Mouse (Mus musculus) heart, adult 10 weeks (tissue): ENCODE results near the gene Wnk4. TPM values are rescaled to one million over a fixed set of nuclear protein-coding genes. Genes with fewer than 3 reads are reported as not detected.

ENCODE experiments used
- polyA plus RNA-seq: library from polyadenylated mRNA; stranded (reverse); fragments of 350-450 nt; fragmentation: Illumina TruSeq; extraction: RNeasy Lipid Tissue Mini Kit (QIAGEN cat#74804); gene quantifications from one replicate; pipeline ENCODE4 v1.2.3, GENCODE M21; 2014; ENCODE audit warnings: low read depth, low replicate concordance

Wnk4 gene
- polyA plus RNA-seq = 13.8 TPM

DNA sequence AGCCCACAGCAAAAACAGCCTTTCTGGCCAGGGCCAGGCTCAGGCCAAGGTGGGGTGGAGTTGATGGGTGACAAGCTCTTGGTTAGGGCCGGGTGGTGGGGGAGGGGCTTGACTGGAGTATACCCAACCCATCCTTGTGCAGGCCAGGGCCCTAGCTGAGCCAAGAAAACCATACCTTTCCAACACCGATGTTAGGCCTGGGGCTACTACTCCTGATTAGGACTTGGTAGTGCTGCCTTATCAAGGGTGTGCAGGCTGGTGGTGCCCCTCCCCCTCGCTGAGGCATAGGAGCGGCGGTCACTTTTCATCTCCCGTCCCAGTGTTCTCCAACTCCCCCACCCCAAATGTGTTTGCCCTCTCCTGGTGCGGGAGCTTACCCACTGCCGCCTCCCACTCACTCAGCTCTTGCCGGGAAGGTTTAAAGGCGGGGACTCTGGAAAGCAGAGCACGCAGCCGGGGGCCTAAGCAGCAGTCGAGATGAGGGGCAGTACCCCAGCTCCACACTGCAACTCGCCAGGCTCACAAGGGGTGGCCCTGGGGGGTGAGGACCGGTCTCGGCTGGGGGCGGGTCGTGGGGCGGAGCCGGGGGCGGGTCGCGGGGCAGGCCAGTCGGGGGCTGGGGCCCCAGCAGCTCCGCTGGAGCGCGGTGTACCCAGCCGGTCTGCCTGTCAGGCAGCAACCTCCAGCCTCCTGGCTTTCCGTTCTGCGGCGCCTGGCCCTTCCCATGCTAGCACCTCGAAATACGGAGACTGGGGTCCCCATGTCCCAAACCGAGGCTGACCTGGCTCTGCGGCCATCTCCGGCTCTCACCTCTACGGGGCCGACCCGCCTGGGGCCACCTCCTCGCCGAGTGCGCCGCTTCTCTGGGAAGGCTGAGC, at the start of gene Wnk4:
TSS of gene Wnk4 (plus strand) at position 620 of the 878 bp plus-strand sequence.

DNA sequence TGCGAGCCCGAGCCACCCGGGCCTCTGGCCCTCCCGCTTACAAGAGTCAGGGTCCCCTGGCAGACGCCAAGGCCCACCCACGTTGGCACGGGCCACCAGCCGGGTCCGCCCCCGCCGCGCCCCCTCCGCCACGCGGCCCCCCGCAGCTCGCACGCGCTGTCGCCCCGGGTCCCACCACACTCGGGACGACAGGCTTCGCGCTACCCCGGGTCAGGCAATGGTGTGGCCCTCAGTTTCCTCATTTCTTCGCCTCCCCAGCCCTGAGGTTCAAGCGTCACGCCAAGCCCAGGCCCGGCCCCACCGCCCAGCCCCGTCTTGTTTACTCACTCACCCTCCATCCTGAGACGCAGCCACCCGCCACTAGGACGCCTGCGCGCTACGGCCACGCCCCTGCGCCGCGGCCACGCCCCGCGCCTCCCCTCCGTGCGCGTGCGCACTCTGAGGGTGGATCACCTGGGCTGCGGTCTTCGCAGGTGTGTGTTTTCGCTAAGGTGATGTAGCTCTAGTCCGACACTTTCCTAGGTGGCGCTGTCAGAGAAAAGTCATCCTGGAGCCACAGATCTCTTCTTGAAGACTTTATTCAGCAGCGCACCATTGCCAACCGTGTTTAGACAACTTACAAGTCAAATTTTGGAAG, 34.2 kb upstream of the Wnk4 start, which contains the start of gene Ezh1:
TSS of gene Ezh1 (minus strand) at position 399 of the 637 bp plus-strand sequence.

DNA sequence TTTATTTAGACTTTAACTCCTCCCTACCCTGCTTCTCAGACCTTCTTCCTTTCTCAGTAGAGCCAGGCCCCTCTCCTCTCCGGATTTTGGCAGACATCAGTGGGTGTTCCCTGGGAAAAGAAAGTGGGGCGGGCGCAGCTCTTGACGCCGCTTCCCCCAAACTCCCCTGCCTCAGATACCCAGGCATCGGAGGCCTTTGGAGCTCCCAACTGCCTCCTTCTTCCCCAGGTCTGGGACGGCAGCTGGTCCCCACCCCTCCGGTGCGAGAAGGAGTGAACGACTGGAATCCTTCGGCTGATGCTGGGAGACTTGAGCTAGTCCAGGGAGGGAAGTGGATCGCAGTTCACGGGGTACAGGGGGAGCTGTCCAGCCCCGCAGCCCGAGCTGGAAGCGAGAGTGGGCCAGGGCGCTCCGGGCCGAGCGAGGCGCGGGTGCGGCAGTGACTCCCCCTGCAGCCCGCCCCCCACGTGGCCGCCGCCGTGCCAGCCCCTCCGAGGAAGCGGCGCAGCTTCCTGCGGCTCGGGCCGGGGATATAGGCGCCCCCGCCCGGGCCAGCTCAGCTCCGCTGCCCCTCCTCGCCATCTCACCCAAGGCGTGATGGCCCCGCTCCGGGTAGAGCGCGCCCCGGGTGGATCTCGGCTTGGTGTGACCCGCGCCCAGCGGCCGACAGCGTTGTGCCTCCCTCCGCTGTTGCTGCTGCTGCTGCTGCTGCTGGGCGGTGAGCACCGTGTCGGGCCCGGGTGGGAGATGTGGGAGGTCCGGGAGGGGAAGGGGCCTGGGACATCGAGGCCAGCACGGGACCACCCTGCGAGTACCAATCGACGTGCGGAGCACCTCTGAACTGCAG, 14.3 kb upstream of the Wnk4 start, which contains the start of gene Ramp2:
TSS of gene Ramp2 (plus strand) at position 174 of the 847 bp plus-strand sequence.

DNA sequence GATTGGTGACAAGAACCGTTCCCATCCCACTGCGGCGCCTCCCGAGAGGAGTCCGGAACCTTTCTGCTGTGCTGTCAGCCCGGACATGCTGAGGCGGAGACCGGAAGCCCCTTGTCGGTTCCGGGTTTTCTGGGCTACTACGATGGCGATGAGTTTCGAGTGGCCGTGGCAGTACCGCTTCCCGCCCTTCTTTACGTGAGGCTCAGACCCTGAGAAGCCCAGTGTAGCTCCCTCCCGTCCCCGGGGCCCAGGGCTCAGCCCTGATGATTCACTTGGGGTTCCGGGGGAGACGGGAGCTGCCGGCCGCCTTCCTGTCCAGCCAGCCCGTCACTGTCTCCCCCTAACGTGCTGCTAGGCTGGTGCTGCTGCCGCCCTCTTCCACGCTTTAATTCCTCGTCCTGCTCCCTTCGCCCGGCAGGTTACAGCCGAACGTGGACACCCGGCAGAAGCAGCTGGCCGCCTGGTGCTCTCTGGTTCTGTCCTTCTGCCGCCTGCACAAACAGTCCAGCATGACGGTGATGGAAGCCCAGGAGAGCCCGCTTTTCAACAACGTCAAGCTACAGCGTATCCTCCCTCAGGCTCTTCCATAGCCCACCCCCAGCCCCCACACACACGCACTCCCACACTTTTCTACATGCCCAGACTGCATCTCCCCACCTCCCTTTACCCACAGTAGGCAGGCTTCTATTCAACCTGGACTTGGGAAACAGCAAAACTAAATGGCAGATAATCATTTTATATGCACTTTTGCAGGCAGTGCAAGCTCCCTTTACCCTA, 6.6 kb upstream of the Wnk4 start, which contains the start of gene Vps25:
TSS of gene Vps25 (plus strand) at position 95 of the 777 bp plus-strand sequence.

DNA sequence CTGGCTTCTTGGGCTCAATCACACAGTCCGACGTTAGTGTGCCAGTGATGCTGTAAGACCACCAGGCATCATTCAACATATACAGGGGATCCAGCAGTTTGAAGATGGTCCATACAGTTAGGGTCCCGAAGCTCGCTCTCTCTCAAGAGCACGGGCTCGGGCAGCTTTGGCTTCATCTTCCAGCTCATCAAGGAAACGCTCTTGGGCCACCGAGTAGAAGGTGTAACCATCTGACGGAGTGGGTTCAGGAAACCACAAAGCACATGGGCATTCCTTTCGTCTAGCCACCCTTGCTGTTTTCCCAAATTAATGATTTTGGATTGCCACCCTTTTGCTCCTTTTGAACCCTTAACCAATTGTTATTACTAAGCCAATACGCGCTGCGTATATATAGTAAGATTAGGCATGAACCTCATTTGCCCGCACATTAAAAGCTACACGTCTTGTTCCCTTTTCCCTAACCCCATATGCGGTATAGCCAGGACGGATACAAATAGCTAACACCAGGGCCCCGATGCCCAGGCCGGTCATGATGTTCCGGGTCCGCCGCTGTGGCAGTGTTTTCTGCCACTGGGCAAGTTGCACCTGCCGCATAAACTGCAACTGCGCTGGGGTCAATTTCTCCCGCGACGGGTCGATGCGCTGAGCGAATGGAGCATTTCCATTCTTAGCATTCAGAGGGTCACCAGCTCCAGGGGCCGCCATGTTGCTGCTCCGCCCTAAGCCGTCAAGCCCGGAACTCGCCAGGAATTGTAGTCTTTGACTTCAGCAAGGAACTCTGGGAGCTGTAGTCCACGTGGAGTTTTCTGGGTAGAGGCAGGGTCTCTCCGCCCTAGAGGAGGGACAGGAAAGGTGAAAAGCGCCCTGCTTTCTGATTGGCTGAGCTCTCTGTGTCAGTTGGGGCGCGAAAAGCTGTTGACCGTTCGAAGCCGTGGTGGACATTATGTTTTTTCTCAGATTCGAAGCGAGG, 18.1 kb downstream of the Wnk4 start, which contains the start of the genes Cntd1 and Coa3:
TSS of gene Cntd1 (plus strand) at position 790 of the 970 bp plus-strand sequence.
TSS of gene Coa3 (minus strand) at position 892 of the 970 bp plus-strand sequence.

DNA sequence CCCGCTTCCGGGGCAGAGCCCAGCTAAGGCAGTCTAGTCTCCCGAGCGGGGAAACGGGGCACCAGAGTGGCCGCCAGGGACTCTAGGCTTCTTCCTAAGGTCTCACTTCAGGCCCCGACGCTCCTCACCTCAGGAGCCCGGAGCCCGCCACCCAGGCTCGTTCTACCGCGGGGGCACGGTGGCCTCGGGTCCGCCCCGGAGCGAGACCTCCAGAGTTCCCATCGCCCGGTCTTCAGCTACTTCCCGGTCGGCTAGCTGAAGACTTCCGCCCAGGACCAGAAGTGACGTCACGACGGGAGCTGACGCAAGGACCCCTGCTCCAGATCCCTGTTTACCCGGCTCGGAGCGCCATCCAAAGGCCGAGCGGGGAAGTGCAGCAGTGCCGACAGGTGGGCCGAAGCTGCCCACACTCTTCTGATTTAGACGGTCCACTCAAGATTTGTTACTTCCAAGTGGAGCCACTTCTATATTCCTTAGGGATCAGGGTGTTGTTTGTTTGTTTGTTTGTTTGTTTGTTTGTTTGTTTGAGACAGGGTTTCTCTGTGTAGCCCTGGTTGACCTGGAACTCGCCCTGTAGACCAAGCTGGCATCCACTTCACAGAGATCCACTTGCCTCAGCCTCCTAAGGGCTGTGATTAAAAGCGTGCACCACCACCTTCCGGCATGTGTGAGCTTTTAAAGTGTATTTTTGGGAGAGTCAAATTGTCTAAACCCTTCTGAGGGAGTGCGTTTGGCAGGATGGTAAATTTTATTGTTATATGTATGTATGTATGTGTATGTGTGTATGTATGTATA, 41.8 kb downstream of the Wnk4 start, which contains the start of gene Becn1:
TSS of gene Becn1 (minus strand) at position 283 of the 795 bp plus-strand sequence.

DNA sequence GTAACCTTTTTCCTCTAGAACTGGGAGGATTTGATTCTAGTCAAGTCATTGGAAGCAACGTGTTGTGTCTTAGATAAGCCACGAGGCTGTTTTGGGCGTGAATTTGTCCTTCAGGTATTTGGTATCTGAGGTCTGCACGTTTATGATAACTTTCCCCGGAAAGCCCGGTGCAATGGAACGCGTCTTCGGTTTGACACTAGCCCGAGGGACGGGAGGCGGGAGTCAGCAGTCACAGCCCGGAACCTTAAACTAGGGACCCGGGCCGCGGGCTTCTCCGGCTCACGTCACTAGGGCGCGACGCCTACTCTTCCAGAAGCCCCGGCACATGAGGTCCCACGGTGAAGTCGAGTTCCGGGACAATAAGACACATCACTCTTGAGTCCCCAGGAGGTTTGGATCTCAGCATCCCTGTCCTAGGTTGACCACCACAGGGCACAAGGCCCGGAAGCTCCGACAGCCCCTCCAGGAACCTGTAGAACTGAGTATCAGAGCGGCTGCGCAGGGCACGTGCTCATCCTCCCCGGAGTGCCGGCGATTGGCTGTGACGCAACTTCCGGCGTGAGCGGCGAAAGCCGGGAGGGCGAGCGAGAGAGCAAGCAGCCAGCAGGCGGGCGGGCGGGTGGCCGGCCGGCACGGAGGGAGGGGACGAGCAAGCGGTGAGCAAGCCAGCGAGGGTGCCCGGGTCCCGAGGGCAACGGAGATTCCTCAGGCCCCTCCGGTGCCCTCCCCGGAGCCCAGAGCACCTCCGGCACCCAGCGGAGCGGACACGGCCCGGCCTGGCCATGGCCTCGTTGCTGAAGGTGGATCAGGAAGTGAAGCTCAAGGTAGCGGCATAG, 55.5 kb downstream of the Wnk4 start, which contains the start of gene Psme3:
TSS of gene Psme3 (plus strand) at position 549 of the 836 bp plus-strand sequence.

DNA sequence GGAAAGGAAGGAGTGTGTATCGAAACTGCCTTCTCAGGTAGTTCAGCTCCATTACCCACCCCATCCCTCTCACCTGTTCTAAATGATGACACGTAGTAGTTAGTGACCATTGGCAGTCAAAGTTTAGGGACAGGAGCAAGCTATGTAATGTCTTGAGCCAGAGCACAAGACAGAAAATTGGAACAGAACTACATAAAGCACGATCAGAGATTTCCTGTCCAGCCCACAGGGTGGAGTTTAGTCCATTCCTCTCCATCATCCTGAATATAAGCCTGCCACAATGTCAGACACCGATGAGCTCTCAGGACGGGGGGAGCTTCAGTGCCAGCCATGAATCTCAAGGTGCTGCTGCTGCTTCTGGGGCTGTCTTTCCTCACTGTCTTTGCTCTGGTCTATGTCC, 64.4 kb downstream of the Wnk4 start, which contains the start of gene Aoc2:
TSS of gene Aoc2 (plus strand) at position 301 of the 400 bp plus-strand sequence.

Other genes starting within 250 kb of the Wnk4 start
- gene Naglu, start 190.6 kb upstream of the Wnk4 start, polyA plus RNA-seq = 10.5 TPM
- gene Hsd17b1, start 182.2 kb upstream of the Wnk4 start, polyA plus RNA-seq = 0.81 TPM
- 18.0 TPM for gene Coasy, start 178.0 kb upstream of the Wnk4 start, polyA plus RNA-seq
- gene Mlx, start 173.3 kb upstream of the Wnk4 start, polyA plus RNA-seq = 35.5 TPM
- gene Psmc3ip, start 165.1 kb upstream of the Wnk4 start, polyA plus RNA-seq = 4.0 TPM
- 35.9 TPM for gene Retreg3, start 140.7 kb upstream of the Wnk4 start, polyA plus RNA-seq
- gene Tubg1, start 140.6 kb upstream of the Wnk4 start, polyA plus RNA-seq = 30.3 TPM
- 2.6 TPM for gene Tubg2, start 104.7 kb upstream of the Wnk4 start, polyA plus RNA-seq
- 2.4 TPM for gene Cntnap1, start 90.0 kb upstream of the Wnk4 start, polyA plus RNA-seq
- gene Plekhh3, start 89.2 kb upstream of the Wnk4 start, polyA plus RNA-seq = 16.2 TPM
- gene Ccr10, start 85.1 kb upstream of the Wnk4 start, polyA plus RNA-seq = not detected
- gene Ezh1, start 34.1 kb upstream of the Wnk4 start, polyA plus RNA-seq = 30.8 TPM
- 49.3 TPM for gene Ramp2, start 14.5 kb upstream of the Wnk4 start, polyA plus RNA-seq
- 142 TPM for gene Vps25, start 6.9 kb upstream of the Wnk4 start, polyA plus RNA-seq
- gene Cntd1, start 18.4 kb downstream of the Wnk4 start, polyA plus RNA-seq = 0.58 TPM
- 111 TPM for gene Coa3, start 18.5 kb downstream of the Wnk4 start, polyA plus RNA-seq
- 86.4 TPM for gene Becn1, start 41.7 kb downstream of the Wnk4 start, polyA plus RNA-seq
- 58.9 TPM for gene Psme3, start 55.6 kb downstream of the Wnk4 start, polyA plus RNA-seq
- gene Aoc2, start 64.5 kb downstream of the Wnk4 start, polyA plus RNA-seq = 2.0 TPM
- gene Aoc3, start 70.0 kb downstream of the Wnk4 start, polyA plus RNA-seq = 10.5 TPM
- 0.24 TPM for gene G6pc, start 107.0 kb downstream of the Wnk4 start, polyA plus RNA-seq
- gene Aarsd1, start 157.0 kb downstream of the Wnk4 start, polyA plus RNA-seq = 46.6 TPM
- 2.9 TPM for gene Gm27029, start 164.2 kb downstream of the Wnk4 start, polyA plus RNA-seq
- gene Rundc1, start 164.5 kb downstream of the Wnk4 start, polyA plus RNA-seq = 9.5 TPM
- 71.9 TPM for gene Ptges3l, start 164.8 kb downstream of the Wnk4 start, polyA plus RNA-seq
- gene Rpl27, start 181.7 kb downstream of the Wnk4 start, polyA plus RNA-seq = 319 TPM
- gene Ifi35, start 187.8 kb downstream of the Wnk4 start, polyA plus RNA-seq = 28.4 TPM
- 7.1 TPM for gene Rnd2, start 204.4 kb downstream of the Wnk4 start, polyA plus RNA-seq
- gene Vat1, start 205.7 kb downstream of the Wnk4 start, polyA plus RNA-seq = 21.1 TPM